Mouse (Mus musculus) G1E (cell line): ENCODE measurements at regions not wholly inside any gene's neighbourhood (a gene's known extent, or its start where the extent isn't known, plus 50 kb on each side); places are given as distances from the start of the nearest gene placed in this dataset.

ENCODE experiments used
- ATAC-seq: 2 replicates; pipeline ENCODE4 v1.8.0; 2016; ENCODE audit warnings: mild to moderate bottlenecking; ENCODE audit not compliant: insufficient number of reproducible peaks, poor library complexity, low FRiP score, severe bottlenecking; ENCODE audit errors: extremely low read depth
- DNase-seq: peaks from one replicate; pipeline ENCODE4 v3.0.0; 2012; ENCODE audit warnings: low spot score
- H3K27me3 ChIP-seq: 2 replicates; pipeline ENCODE4 v1.6.1; 2012; ENCODE audit warnings: mild to moderate bottlenecking, low read length, inconsistent platforms; ENCODE audit not compliant: insufficient read depth
- H3K36me3 ChIP-seq: replicated peaks from 2 replicates; pipeline ENCODE3; 2012; ENCODE audit warnings: mild to moderate bottlenecking, inconsistent platforms
- H3K4me1 ChIP-seq: 2 replicates; pipeline ENCODE4 v1.6.1; 2012; ENCODE audit warnings: low read depth, low read length, inconsistent platforms, mixed read lengths; ENCODE audit not compliant: insufficient read depth
- H3K4me3 ChIP-seq: 2 replicates; pipeline ENCODE4 v1.5.1; 2012; ENCODE audit warnings: low read depth, mild to moderate bottlenecking, inconsistent platforms, low read length, moderate library complexity, mixed read lengths
- H3K9me3 ChIP-seq: replicated peaks from 2 replicates; pipeline ENCODE4 v1.6.1; 2012; ENCODE audit warnings: inconsistent platforms
- CTCF ChIP-seq: IDR thresholded peaks from 2 replicates; pipeline ENCODE4 v1.5.1; 2012; ENCODE audit warnings: low read depth, low read length, inconsistent platforms, mixed read lengths
- GATA1 ChIP-seq: IDR thresholded peaks from 2 replicates; pipeline ENCODE4 v1.6.1; 2012; ENCODE audit warnings: borderline replicate concordance, low read length, inconsistent platforms, mixed read lengths
- GATA2 ChIP-seq: IDR thresholded peaks from 2 replicates; pipeline ENCODE4 v1.6.1; 2012; ENCODE audit warnings: low read depth, low read length, inconsistent platforms, borderline replicate concordance
- POLR2AphosphoS5 ChIP-seq: IDR thresholded peaks from 2 replicates; pipeline ENCODE4 v1.6.1; 2012; ENCODE audit warnings: low read depth, low read length, inconsistent platforms; ENCODE audit not compliant: insufficient replicate concordance
- TAL1 ChIP-seq: conservative IDR thresholded peaks from 2 replicates; pipeline ENCODE4 v1.6.1; 2012; ENCODE audit warnings: low read depth, low read length, inconsistent platforms, mixed read lengths

DNA sequence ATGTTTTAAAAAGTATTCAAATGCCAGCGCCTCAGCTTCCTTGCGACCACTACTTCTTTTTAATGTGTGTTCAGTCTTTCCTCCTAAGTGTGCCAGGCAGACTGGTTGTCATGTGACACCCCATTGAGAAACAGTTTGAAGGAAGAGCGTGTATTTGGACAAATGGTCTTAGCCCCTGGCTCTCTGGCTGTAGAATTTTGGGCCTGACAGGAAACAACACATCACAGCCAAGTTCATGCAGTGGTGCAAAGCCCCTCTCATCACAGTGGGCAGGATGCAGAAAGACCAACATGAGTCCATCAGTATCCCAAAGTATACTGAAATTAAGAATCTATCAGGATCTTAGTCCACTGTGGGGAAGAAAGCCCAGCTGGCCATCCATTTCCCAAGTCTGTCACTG, 605.6 kb upstream of the Intu start:
- Histone ChIP-seq H3K36me3 (no peaks in the 10 kb centered on the region), H3K4me1 (no peaks in the 10 kb centered on the region), H3K9me3 (peaks cover 10% of the 10 kb centered on the region), H3K27me3 (no peaks in the 10 kb centered on the region), H3K4me3 (no peak overlapping the region)
- DNase-seq (no peak), ATAC-seq (no peak)
- TF ChIP-seq CTCF (no peak), GATA1 (no peak), TAL1 (no peak), POLR2AphosphoS5 (no peak), GATA2 (no peak)

DNA sequence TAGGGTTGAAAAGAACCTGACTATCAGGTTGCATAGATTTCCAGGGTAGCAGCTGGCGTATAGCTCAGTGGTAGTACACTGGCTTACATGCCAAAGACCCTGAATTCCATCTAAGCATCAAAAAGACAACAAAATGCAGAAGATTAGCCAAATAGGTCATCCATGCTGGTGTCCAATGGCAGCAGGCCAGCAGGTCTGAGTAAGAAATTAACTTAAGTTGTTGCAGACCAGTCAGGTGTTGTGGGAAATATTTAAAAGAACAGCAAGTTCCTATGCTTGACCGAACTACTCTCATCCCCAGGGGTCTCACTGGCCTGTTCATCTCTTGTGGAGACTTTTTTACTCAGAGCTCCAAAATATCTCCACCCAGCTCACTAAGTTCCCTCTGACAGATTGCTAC, 602.7 kb upstream of the Intu start:
- no peaks in the 10 kb centered on the region for H3K27me3 ChIP-seq
- TF ChIP-seq POLR2AphosphoS5, result no peak
- TF ChIP-seq TAL1, result no peak
- TF ChIP-seq CTCF, result no peak
- no peak for TF ChIP-seq GATA2
- no peak for TF ChIP-seq GATA1

DNA sequence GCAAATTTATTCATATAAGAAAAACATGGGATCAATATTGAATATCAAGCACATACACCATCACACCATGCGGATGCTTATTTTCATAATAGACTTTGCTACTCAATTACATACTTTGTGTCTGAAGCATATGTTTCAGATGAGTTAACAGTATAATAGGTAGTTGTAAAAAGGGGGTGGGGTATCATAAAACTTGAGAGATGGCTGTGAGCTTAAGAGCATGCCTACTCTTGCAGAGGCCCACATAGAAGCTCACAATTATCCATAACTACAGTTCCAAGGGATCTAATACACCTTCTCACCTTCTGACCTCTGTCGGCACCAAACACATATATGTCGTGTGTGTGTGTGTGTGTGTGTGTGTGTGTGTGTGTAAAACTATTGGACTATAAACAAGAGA, 597.7 kb upstream of the Intu start:
- Histone ChIP-seq H3K27me3 (no peaks in the 10 kb centered on the region), H3K4me1 (no peaks in the 10 kb centered on the region), H3K36me3 (no peaks in the 10 kb centered on the region), H3K9me3 (no peaks in the 10 kb centered on the region), H3K4me3 (no peak overlapping the region)
- TF ChIP-seq GATA2, result no peak
- no peak for TF ChIP-seq CTCF
- TF ChIP-seq TAL1, result no peak
- no peak for TF ChIP-seq GATA1
- no peak for TF ChIP-seq POLR2AphosphoS5
- DNase-seq (no peak), ATAC-seq (no peak)

More for the DNA sequence above, 602.7 kb upstream of the Intu start:
- no peaks in the 10 kb centered on the region for H3K36me3 ChIP-seq
- no peaks in the 10 kb centered on the region for H3K4me1 ChIP-seq
- no peak overlapping the region for H3K4me3 ChIP-seq
- H3K9me3 ChIP-seq, result peaks cover 10% of the 10 kb centered on the region
- no peak for ATAC-seq
- no peak for DNase-seq

DNA sequence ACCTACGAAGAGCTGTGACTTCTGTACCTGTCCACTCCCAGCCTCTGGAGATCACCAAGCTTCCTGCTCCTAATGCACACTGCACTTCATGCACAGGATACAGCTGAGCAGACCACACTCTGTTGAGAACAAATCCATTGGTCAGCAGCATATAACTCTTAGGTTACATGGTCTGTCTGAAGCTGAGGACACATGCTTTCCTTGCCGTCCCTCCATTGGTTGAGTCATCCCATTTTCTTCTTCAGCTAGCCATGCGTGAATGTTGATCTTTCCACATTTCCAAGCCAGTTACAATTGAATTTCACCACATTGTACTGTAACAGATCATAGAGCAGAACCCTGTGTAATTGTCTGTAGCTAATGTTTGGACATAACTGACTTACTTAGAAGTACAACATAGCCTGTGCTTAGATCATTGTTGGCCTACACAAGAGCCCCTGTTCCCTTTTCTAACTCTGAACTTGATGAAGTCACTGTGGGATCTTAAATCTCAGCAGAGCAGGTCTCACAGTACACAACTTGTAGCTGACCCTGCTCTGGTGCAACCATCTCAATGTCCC, 593.3 kb upstream of the Intu start:
- ATAC-seq (no peak), DNase-seq (no peak)
- Histone ChIP-seq H3K27me3 (no peaks in the 10 kb centered on the region), H3K4me3 (no peak overlapping the region), H3K9me3 (no peaks in the 10 kb centered on the region), H3K36me3 (no peaks in the 10 kb centered on the region), H3K4me1 (no peaks in the 10 kb centered on the region)
- TF ChIP-seq POLR2AphosphoS5 (no peak), TAL1 (no peak), CTCF (no peak), GATA2 (no peak), GATA1 (no peak)

DNA sequence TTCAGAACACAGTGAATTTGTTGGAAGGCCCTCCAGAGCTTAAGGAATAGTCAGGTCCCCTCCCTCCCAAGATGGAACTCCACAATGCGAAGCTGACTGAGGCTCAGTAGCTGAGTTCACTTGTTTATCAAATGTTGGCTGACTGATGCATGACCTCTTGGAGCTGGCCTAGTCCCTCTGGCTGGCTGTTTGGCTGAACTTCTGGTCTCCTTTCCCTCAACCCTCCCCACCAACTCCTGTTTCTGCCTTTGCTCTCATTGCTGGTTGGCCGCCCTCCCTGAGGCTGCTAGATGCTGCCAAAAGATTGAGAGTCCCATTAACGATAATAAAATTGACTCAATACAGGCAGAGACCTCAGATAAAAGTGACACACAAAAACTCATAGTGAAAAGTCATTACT, 586.5 kb upstream of the Intu start:
- no peak for ATAC-seq
- no peaks in the 10 kb centered on the region for H3K9me3 ChIP-seq
- DNase-seq, result no peak
- H3K27me3 ChIP-seq, result no peaks in the 10 kb centered on the region
- no peaks in the 10 kb centered on the region for H3K36me3 ChIP-seq
- H3K4me3 ChIP-seq, result no peak overlapping the region
- H3K4me1 ChIP-seq, result no peaks in the 10 kb centered on the region
- no peak for TF ChIP-seq POLR2AphosphoS5
- TF ChIP-seq CTCF, result no peak
- TF ChIP-seq TAL1, result no peak
- TF ChIP-seq GATA2, result no peak
- TF ChIP-seq GATA1, result no peak

DNA sequence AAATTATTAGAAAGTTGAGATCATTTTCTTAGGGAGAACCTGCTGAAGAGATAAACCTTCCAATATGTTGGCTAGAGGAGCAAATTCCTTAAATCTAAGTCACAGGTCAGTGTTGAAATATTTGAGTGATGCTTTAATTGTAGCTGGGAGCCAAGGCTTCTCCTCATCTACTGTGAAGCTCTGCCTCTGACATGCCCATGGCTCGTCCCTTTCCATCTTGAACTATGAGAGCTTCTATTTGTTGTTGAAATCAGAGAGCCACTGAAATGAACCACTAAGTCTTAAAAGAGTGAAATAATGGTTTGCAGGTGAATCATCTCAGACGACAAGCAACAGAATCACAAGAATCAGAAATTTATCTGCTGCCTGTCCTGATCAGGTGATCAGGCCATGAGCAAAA, 579.0 kb upstream of the Intu start:
- TF ChIP-seq GATA1, result no peak
- TF ChIP-seq POLR2AphosphoS5, result no peak
- no peak for TF ChIP-seq GATA2
- no peak for TF ChIP-seq TAL1
- TF ChIP-seq CTCF, result no peak
- no peak overlapping the region for H3K4me3 ChIP-seq
- H3K36me3 ChIP-seq, result no peaks in the 10 kb centered on the region
- peaks cover 3% of the 10 kb centered on the region; the same call in 1 of the 2 replicates for H3K9me3 ChIP-seq
- ATAC-seq (no peak), DNase-seq (no peak)
- no peaks in the 10 kb centered on the region for H3K27me3 ChIP-seq
- H3K4me1 ChIP-seq, result no peaks in the 10 kb centered on the region

DNA sequence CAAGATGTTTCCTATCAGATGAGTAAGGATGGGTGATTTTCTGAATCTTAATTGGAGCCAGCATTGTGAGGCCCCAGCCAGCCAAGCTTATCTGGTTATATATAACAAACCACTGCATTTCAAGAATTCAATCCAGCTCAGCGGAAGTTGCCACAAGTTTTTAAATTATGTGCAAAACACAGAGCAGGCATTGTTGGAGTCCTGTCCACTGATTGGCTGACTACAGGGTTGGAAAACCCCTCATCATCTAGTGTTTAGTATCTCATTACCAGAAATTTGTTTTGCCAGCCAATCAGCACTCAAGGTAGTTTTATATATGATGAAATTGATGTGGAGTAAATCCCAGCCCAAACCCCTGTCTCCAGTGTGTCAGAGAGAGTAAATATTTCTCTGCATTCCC, 578.5 kb upstream of the Intu start:
- Histone ChIP-seq H3K36me3 (no peaks in the 10 kb centered on the region), H3K4me1 (no peaks in the 10 kb centered on the region), H3K9me3 (peaks cover 3% of the 10 kb centered on the region; the same call in 1 of the 2 replicates), H3K27me3 (no peaks in the 10 kb centered on the region), H3K4me3 (no peak overlapping the region)
- DNase-seq (no peak), ATAC-seq (no peak)
- TF ChIP-seq CTCF, result no peak
- no peak for TF ChIP-seq GATA1
- TF ChIP-seq POLR2AphosphoS5, result no peak
- TF ChIP-seq TAL1, result no peak
- no peak for TF ChIP-seq GATA2
